Mouse (Mus musculus): ENCODE data around the gene Ifrd2. TPM values are rescaled to one million over a fixed set of nuclear protein-coding genes. Genes with fewer than 3 reads are reported as not detected.

Ifrd2 gene
- polyA plus RNA-seq, 1 experiment from 2014 or later, result 17.3 TPM

- no peak for ATAC-seq (ENCODE audit: low FRiP score, low read depth)
- Histone ChIP-seq H3K9me3 (no peaks in the 10 kb centered on the region), H3K27ac (replicated peaks) (no peak overlapping the region), H3K27me3 (no peaks in the 10 kb centered on the region), H3K4me1 (replicated peaks) (0 out of 2 replicates have a peak, but pooled peaks cover 7% of the 10 kb centered on the region), H3K9ac (no peak overlapping the region), H3K4me2 (no peak overlapping the region), H3K4me3 (no peak overlapping the region), H3K36me3 (peaks cover 17% of the 10 kb centered on the region)
- 81% methylated on average over 8 of the region's 8 CpGs for WGBS
Observed at GRCm38 (mm10) chr9:107594281-107595062, 7.0 kb downstream of the Ifrd2 start.

- no peak overlapping the region for H3K9ac ChIP-seq
- no peaks in the 10 kb centered on the region for H3K9me3 ChIP-seq
- H3K27me3 ChIP-seq, result no peaks in the 10 kb centered on the region
- WGBS, result 89% methylated on average over 11 of the region's 11 CpGs
- H3K36me3 ChIP-seq, result peaks cover 7% of the 10 kb centered on the region; the same call in 1 of the 2 replicates
- 0 out of 2 replicates have a peak, but pooled peaks cover 7% of the 10 kb centered on the region for H3K4me1 ChIP-seq (replicated peaks)
- ATAC-seq (ENCODE audit: low FRiP score, low read depth), result no peak
- H3K4me2 ChIP-seq, result no peak overlapping the region
- no peak overlapping the region for H3K27ac ChIP-seq (replicated peaks)
- H3K4me3 ChIP-seq, result no peak overlapping the region
Observed at GRCm38 (mm10) chr9:107596619-107597569, 9.5 kb downstream of the Ifrd2 start.

- WGBS, result 79% methylated on average over 5 of the region's 5 CpGs
- Histone ChIP-seq H3K9ac (no peak overlapping the region), H3K27me3 (no peaks in the 10 kb centered on the region), H3K9me3 (no peaks in the 10 kb centered on the region), H3K27ac (replicated peaks) (no peak overlapping the region), H3K4me1 (replicated peaks) (peaks cover 5% of the 10 kb centered on the region; the same call in 1 of the 2 replicates), H3K36me3 (0 out of 2 replicates have a peak, but pooled peaks cover 3% of the 10 kb centered on the region), H3K4me2 (no peak overlapping the region), H3K4me3 (no peak overlapping the region)
- no peak for ATAC-seq (ENCODE audit: low FRiP score, low read depth)
Observed at GRCm38 (mm10) chr9:107598385-107598784, 10.9 kb downstream of the Ifrd2 start.

GRCm38 (mm10) chr9:107599433-107599832 is 12.0 kb downstream of the Ifrd2 start:
- Histone ChIP-seq H3K9ac (no peak overlapping the region), H3K36me3 (no peaks in the 10 kb centered on the region), H3K27ac (replicated peaks) (no peak overlapping the region), H3K4me3 (no peak overlapping the region), H3K9me3 (no peaks in the 10 kb centered on the region), H3K4me2 (no peak overlapping the region), H3K4me1 (replicated peaks) (peaks cover 6% of the 10 kb centered on the region), H3K27me3 (no peaks in the 10 kb centered on the region)
- ATAC-seq (ENCODE audit: low FRiP score, low read depth), result no peak
- 91% methylated on average over 9 of the region's 9 CpGs for whole genome bisulfite sequencing

- WGBS, result 74% methylated on average over 14 of the region's 14 CpGs
- no peak overlapping the region for H3K4me3 ChIP-seq
- no peaks in the 10 kb centered on the region for H3K9me3 ChIP-seq
- peaks cover 10% of the 10 kb centered on the region for H3K4me1 ChIP-seq (replicated peaks)
- H3K4me2 ChIP-seq, result no peak overlapping the region
- H3K9ac ChIP-seq, result no peak overlapping the region
- H3K27me3 ChIP-seq, result no peaks in the 10 kb centered on the region
- no peak for ATAC-seq (ENCODE audit: low FRiP score, low read depth)
- no peaks in the 10 kb centered on the region for H3K36me3 ChIP-seq
- no peak overlapping the region for H3K27ac ChIP-seq (replicated peaks)
Observed at GRCm38 (mm10) chr9:107599842-107600241, 12.4 kb downstream of the Ifrd2 start.

- 84% methylated on average over 12 of the region's 12 CpGs for WGBS
- ATAC-seq (ENCODE audit: low FRiP score, low read depth), result no peak
- no peak overlapping the region for H3K4me3 ChIP-seq
- H3K4me2 ChIP-seq, result no peak overlapping the region
- H3K4me1 ChIP-seq (replicated peaks), result peaks cover 11% of the 10 kb centered on the region
- H3K27ac ChIP-seq (replicated peaks), result no peak overlapping the region
- no peaks in the 10 kb centered on the region for H3K36me3 ChIP-seq
- H3K27me3 ChIP-seq, result no peaks in the 10 kb centered on the region
- no peaks in the 10 kb centered on the region for H3K9me3 ChIP-seq
- no peak overlapping the region for H3K9ac ChIP-seq
Observed at GRCm38 (mm10) chr9:107600745-107601144, 13.3 kb downstream of the Ifrd2 start.

- 89% methylated on average over 11 of the region's 11 CpGs for WGBS
- Histone ChIP-seq H3K4me3 (no peak overlapping the region), H3K4me1 (replicated peaks) (peaks cover 11% of the 10 kb centered on the region), H3K27me3 (no peaks in the 10 kb centered on the region), H3K36me3 (no peaks in the 10 kb centered on the region), H3K9ac (no peak overlapping the region), H3K4me2 (no peak overlapping the region), H3K9me3 (no peaks in the 10 kb centered on the region), H3K27ac (replicated peaks) (no peak overlapping the region)
- ATAC-seq (ENCODE audit: low FRiP score, low read depth), result no peak
Observed at GRCm38 (mm10) chr9:107601275-107601674, 13.8 kb downstream of the Ifrd2 start.

- ATAC-seq (ENCODE audit: low FRiP score, low read depth), result peak; percentile 68; the same call in 1 of the 2 replicates
- Histone ChIP-seq H3K36me3 (no peaks in the 10 kb centered on the region), H3K4me3 (no peak overlapping the region), H3K9me3 (no peaks in the 10 kb centered on the region), H3K9ac (no peak overlapping the region), H3K4me2 (no peak overlapping the region), H3K27ac (replicated peaks) (0 out of 2 replicates have a peak overlapping the region, but pooled peaks have one; percentile 12), H3K4me1 (replicated peaks) (peaks cover 11% of the 10 kb centered on the region), H3K27me3 (no peaks in the 10 kb centered on the region)
- 11% methylated on average over 10 of the region's 10 CpGs for WGBS
Observed at GRCm38 (mm10) chr9:107602068-107602648, 14.7 kb downstream of the Ifrd2 start.

- Histone ChIP-seq H3K4me2 (no peak overlapping the region), H3K27ac (replicated peaks) (no peak overlapping the region), H3K36me3 (no peaks in the 10 kb centered on the region), H3K9me3 (no peaks in the 10 kb centered on the region), H3K27me3 (no peaks in the 10 kb centered on the region), H3K4me3 (no peak overlapping the region), H3K9ac (no peak overlapping the region), H3K4me1 (replicated peaks) (peaks cover 19% of the 10 kb centered on the region)
- 85% methylated on average over 6 of the region's 6 CpGs for WGBS
- ATAC-seq (ENCODE audit: low FRiP score, low read depth), result no peak
Observed at GRCm38 (mm10) chr9:107603251-107603650, 15.8 kb downstream of the Ifrd2 start.

GRCm38 (mm10) chr9:107605041-107605661 is 17.7 kb downstream of the Ifrd2 start:
- 36% methylated on average over 23 of the region's 23 CpGs for WGBS
- H3K4me1 ChIP-seq (replicated peaks), result peaks cover 19% of the 10 kb centered on the region
- 0 out of 2 replicates have a peak overlapping the region, but pooled peaks have one; percentile 18 for H3K4me2 ChIP-seq
- H3K9me3 ChIP-seq, result no peaks in the 10 kb centered on the region
- ATAC-seq (ENCODE audit: low FRiP score, low read depth), result no peak
- H3K4me3 ChIP-seq, result no peak overlapping the region
- H3K9ac ChIP-seq, result no peak overlapping the region
- H3K36me3 ChIP-seq, result no peaks in the 10 kb centered on the region
- no peak overlapping the region for H3K27ac ChIP-seq (replicated peaks)
- H3K27me3 ChIP-seq, result no peaks in the 10 kb centered on the region

GRCm38 (mm10) chr9:107606591-107606990 is 19.1 kb downstream of the Ifrd2 start:
- no peak overlapping the region for H3K9ac ChIP-seq
- WGBS, result 24% methylated on average over 9 of the region's 9 CpGs
- H3K27me3 ChIP-seq, result no peaks in the 10 kb centered on the region
- no peaks in the 10 kb centered on the region for H3K9me3 ChIP-seq
- no peak overlapping the region for H3K4me3 ChIP-seq
- peaks cover 23% of the 10 kb centered on the region for H3K4me1 ChIP-seq (replicated peaks)
- H3K36me3 ChIP-seq, result no peaks in the 10 kb centered on the region
- 0 out of 2 replicates have a peak overlapping the region, but pooled peaks have one; percentile 6 for H3K4me2 ChIP-seq
- no peak for ATAC-seq (ENCODE audit: low FRiP score, low read depth)
- H3K27ac ChIP-seq (replicated peaks), result no peak overlapping the region
